Mouse (Mus musculus) layer of hippocampus, adult 2 months (tissue): Measurements from ENCODE around the gene Wfdc3. TPM values are rescaled to one million over a fixed set of nuclear protein-coding genes. Genes with fewer than 3 reads are reported as not detected.

Experiments used
- DNase-seq, 2 experiments: peaks; one replicate each; pipeline ENCODE4 v3.0.0; 2022; ENCODE audit warnings: low spot score in 2 of 2
- H3K27ac ChIP-seq: fragments of 200-600 bp; 2 replicates; pipeline ENCODE4 v1.8.1; 2022
- H3K4me3 ChIP-seq: fragments of 200-600 bp; 2 replicates; pipeline ENCODE4 v1.8.1; 2022; ENCODE audit warnings: mild to moderate bottlenecking
- CTCF ChIP-seq: fragments of 200-600 bp; conservative IDR thresholded peaks from 2 replicates; pipeline ENCODE4 v1.8.1; 2022; ENCODE audit warnings: antibody characterized with exemption, mild to moderate bottlenecking, moderate library complexity
- total RNA-seq, 2 experiments: library from RNA; stranded (reverse); gene quantifications; 2 replicates each; pipeline ENCODE4 v1.2.3; 2021

Wfdc3 gene
- total RNA-seq, 2 experiments from 2014 or later: 0.64 to 1.3 TPM

DNA sequence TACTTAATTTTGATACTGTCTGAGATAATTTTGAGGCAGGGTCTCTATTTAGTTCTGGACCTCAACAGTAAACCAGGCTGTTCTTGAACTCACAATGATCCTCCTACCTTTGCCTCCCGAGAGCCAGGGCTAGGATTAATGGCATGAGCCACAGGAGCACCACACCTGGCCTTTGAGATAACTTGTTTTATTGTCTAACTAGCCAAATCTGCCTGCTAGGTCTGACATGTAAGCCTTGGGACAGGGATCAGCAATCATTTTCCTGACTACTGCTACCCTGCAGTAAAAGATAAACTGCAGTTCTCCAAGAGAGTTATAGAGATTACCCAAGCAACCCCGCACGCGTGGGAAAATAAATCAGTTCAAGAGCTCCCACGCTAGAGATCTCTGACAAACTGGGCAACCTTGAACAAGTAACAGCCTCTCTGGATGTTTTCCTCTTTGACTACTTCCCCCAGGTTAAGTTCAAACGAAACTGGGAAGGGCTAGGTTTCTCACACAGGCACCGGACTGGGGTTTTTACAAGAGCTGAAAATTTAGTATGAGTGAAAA, 39.2 kb upstream of the Wfdc3 start:
- DNase-seq: no peak
- TF ChIP-seq CTCF: no peak
- peak overlapping the region; percentile 97 for H3K27ac ChIP-seq
- peak overlapping the region; percentile 91 for H3K4me3 ChIP-seq

DNA sequence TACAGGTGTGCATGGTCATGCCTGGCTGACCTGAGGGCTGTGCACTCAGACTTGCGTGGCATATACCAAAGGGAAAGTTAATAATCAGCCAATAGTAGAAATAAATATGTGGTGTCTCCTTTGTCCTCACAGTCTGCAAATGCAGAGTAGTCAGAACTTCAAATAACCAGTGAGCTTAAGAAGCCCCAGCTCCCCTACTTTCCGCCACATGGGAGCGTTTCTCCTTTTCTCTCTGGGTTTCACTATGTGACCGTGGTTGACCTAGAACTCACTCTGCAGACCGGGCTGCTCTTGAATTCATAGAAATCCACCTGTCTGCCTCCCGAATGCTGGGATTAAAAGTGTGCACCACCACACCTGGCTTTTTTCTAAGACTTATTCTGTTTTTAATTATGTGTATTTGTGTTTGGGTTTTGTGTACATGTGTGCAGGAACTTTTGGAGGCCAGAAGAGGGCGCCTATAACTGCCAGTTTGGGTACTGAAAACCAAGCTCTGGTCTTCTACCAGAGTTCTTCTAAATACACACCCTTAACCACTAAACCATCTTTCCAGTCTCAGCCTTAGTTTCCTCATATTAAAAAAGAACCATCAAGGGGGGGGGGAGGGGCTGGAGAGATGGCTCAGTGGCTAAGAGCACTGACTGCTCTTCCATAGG, 38.3 kb upstream of the Wfdc3 start:
- Histone ChIP-seq H3K4me3 (no peak overlapping the region), H3K27ac (no peak overlapping the region)
- no peak for DNase-seq
- TF ChIP-seq CTCF: peak; percentile 65

DNA sequence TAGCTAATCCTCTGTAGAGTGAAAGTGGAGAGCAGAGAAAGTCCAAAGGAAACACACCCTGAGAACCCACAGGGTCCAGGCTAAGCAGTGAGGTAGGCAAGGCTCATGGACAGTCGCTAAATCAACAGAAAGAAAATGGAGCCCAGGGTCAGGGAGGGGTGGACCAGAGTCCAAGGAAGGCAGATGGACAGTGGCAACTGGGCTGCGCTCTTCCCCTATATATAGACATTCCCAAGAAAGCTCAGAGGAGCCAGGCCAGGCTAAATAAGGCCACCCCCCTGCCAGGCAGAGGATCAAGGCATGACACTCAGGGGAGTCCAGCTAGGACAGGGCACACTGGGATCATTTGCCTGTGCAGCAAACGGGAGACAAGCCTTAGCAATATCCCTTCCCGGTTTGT, 36.1 kb upstream of the Wfdc3 start:
- Histone ChIP-seq H3K4me3 (no peak overlapping the region), H3K27ac (no peak overlapping the region)
- DNase-seq: no peak
- no peak for TF ChIP-seq CTCF

DNA sequence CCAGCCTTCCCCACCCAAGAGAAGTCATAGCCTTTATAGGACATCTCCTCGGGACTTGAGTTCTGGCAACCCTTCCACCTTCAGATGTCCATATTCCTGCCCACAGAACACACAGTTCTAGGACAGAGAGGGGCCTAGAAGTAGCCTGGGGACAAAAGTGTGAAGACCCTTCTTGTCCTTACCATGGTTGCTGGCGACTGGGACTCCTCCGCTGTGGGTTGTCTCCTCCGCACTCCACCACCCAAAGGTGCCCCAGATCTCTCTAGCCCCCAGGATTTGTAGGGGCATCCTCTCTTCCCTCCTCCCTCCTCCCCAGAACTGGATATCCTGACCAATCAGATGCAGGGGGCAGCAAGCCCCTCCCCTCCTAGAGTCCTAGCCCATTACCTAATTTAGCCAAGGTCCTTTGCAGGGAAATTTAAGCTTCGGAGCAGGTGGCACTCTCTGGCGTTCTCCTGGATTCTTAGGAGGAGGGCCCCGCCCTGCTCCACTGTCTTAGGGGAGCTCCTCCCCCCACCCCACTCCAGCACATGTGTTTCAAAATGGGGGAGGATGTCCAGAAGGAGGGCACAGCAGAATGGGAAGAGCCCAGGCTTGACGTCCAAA, 33.9 kb upstream of the Wfdc3 start, which contains the start of gene Tnnc2:
Gene Tnnc2 (minus strand): TSS at position 487 of the 606 bp plus-strand sequence.
- no peak for DNase-seq
- TF ChIP-seq CTCF: no peak
- Histone ChIP-seq H3K27ac (no peak within 1 kb of the TSS), H3K4me3 (no peak within 1 kb of the TSS)

DNA sequence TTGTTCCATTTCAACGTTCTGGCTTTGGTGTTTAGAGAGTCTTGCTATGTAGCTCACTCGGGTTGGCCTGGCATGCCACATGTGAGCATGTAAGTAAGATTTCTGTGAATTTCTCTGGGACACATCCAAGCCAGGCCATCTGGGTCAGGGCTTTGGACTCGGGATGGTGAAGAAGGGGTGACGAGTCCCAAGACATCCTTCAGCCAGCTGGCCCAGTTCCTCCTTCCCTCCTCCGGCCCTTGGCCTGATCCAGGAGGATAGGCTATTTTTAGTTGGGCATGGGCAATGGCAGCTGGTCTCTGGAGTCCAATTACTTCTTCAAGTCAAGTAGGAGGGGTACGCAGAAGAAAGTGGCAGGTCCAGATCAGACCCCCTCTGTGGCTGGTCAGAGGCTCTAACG, 33.1 kb upstream of the Wfdc3 start:
- Histone ChIP-seq H3K27ac (no peak overlapping the region), H3K4me3 (no peak overlapping the region)
- no peak for DNase-seq
- TF ChIP-seq CTCF: no peak

DNA sequence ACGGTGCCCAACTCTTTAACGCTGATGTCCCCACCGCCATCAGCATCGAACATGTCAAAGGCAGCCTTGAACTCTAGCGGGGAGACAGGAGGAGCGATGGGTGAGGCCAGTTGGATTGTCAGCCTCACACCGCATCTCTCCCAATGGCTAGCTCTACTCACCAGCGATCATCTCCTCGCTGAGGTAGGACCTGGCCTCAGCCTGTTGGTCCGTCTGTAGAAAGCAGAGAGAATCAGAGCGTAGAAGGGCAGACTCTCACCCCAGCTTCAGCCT, 32.2 kb upstream of the Wfdc3 start:
- TF ChIP-seq CTCF: no peak
- H3K4me3 ChIP-seq: no peak overlapping the region
- no peak for DNase-seq
- no peak overlapping the region for H3K27ac ChIP-seq

DNA sequence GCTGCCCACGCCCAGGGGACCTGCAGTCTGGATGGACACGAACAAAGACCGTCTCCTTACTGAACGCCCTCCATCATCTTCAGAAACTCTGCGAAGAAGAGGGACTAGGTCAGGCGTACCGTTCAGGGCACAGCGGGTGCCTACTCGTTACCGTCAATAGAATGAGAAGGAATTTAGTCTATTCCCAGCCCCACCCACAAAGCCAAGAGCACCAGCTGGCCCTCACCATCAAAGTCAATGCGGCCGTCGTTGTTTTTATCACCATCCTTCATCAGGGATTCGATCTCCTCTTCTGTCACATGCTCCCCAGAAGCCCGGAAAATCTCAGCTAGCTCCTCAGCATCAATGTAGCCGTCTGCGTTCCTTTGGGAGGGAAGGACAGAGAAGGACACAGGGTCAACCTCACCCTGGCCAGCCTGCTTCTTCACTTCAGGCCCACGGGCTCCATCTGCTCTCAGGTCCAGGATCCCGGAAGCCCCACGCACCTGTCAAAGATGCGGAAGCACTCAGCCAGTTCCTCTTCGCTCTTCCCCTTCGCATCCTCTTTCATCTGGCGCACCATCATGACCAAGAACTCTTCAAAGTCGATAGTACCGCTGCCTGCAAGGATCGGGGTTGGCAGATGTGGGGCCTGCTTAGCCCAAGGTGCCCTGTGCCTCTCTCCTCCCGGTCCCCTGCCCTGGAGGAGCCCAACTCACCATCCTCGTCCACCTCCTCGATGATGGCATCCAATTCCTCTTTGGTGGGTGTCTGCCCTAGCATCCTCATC, 31.7 kb upstream of the Wfdc3 start:
- no peak overlapping the region for H3K27ac ChIP-seq
- DNase-seq: no peak
- no peak for TF ChIP-seq CTCF
- no peak overlapping the region for H3K4me3 ChIP-seq

- DNase-seq: no peak
- H3K4me3 ChIP-seq: no peak overlapping the region
- H3K27ac ChIP-seq: no peak overlapping the region
- TF ChIP-seq CTCF: no peak
These were observed 31.1 kb upstream of the Wfdc3 start for GRCm38 (mm10) chr2:164776801-164777200.

DNA sequence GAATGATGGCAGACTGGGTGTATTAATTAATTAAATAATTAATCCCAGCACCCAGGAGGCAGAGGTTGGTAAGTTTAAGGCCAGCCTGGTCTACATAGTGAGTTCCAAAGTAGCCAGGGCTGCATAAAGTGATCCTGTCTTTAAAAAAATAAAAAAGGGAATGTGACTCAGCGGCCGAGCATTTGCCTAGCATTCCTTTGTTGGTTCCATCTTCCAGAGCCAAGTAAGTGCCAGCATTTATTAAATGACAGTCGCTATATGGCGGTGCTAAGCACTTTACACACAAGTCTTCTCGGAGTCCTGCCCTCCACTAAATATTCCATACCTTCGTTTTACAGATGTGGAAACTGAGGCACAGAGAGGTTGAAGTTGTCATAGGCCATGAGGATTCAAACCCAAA, 30.4 kb upstream of the Wfdc3 start:
- H3K4me3 ChIP-seq: no peak overlapping the region
- TF ChIP-seq CTCF: no peak

GRCm38 (mm10) chr2:164773989-164774364, 28.2 kb upstream of the Wfdc3 start:
- no peak overlapping the region for H3K27ac ChIP-seq

More for the DNA sequence above, 30.4 kb upstream of the Wfdc3 start:
- no peak overlapping the region for H3K27ac ChIP-seq
- no peak for DNase-seq

GRCm38 (mm10) chr2:164773229-164773988, 27.7 kb upstream of the Wfdc3 start:
- TF ChIP-seq CTCF: no peak
- Histone ChIP-seq H3K27ac (no peak overlapping the region), H3K4me3 (no peak overlapping the region)
- no peak for DNase-seq

More at GRCm38 (mm10) chr2:164773989-164774364, 28.2 kb upstream of the Wfdc3 start:
- DNase-seq: no peak
- TF ChIP-seq CTCF: no peak
- no peak overlapping the region for H3K4me3 ChIP-seq

GRCm38 (mm10) chr2:164771123-164771522, 25.4 kb upstream of the Wfdc3 start:
- DNase-seq: no peak
- no peak for TF ChIP-seq CTCF
- H3K27ac ChIP-seq: no peak overlapping the region
- no peak overlapping the region for H3K4me3 ChIP-seq

- Histone ChIP-seq H3K27ac (no peak overlapping the region), H3K4me3 (peak overlapping the region; percentile 67; the same call in 1 of the 2 replicates)
- no peak for TF ChIP-seq CTCF
- no peak for DNase-seq
These were observed 24.5 kb upstream of the Wfdc3 start for GRCm38 (mm10) chr2:164770279-164770678.
